Mouse (Mus musculus) liver, adult 2 months (tissue): ENCODE results near the gene Ece1. TPM values are rescaled to one million over a fixed set of nuclear protein-coding genes. Genes with fewer than 3 reads are reported as not detected.
"Not testable (repeated sequence)": the region's sequence is repeated elsewhere in the genome, so short reads cannot be mapped to it uniquely, and the experiment has no call there.

Experiments
- DNase-seq: peaks from one replicate; pipeline ENCODE4 v3.0.0-alpha.2; 2011; ENCODE audit warnings: low read depth, low spot score; ENCODE audit errors: extremely low read depth
- H3K27ac ChIP-seq: fragments of 200-500 bp; replicated peaks from 2 replicates; pipeline ENCODE4 v1.5.1; 2012; ENCODE audit warnings: low read depth, mild to moderate bottlenecking, control low read depth, inconsistent platforms, low read length; ENCODE audit not compliant: insufficient read depth
- H3K27me3 ChIP-seq: fragments of 200-500 bp; 2 replicates; pipeline ENCODE4 v1.6.1; 2012; ENCODE audit warnings: mild to moderate bottlenecking, moderate library complexity, low read length, inconsistent platforms; ENCODE audit not compliant: control insufficient read depth, insufficient read depth
- H3K36me3 ChIP-seq: fragments of 200-500 bp; 2 replicates; pipeline ENCODE4 v1.6.1; 2012; ENCODE audit warnings: low read length, inconsistent platforms; ENCODE audit not compliant: control insufficient read depth, insufficient read depth
- H3K4me1 ChIP-seq: fragments of 200-500 bp; 2 replicates; pipeline ENCODE4 v1.6.1; 2011; ENCODE audit warnings: low read length; ENCODE audit not compliant: control insufficient read depth, insufficient read depth
- H3K4me3 ChIP-seq: fragments of 200-500 bp; 2 replicates; pipeline ENCODE4 v1.5.1; 2011; ENCODE audit warnings: low read depth, mild to moderate bottlenecking, control low read depth, low read length, moderate library complexity; ENCODE audit not compliant: insufficient read depth
- H3K79me2 ChIP-seq: fragments of 200-500 bp; 2 replicates; pipeline ENCODE4 v1.6.1; 2012; ENCODE audit warnings: inconsistent platforms, mild to moderate bottlenecking, low read length, moderate library complexity; ENCODE audit not compliant: control insufficient read depth, insufficient read depth
- H3K9ac ChIP-seq: fragments of 200-500 bp; 2 replicates; pipeline ENCODE4 v1.6.1; 2012; ENCODE audit warnings: low read depth, mild to moderate bottlenecking, control low read depth, inconsistent platforms, low read length
- CTCF ChIP-seq: fragments of 200-500 bp; IDR thresholded peaks from 2 replicates; pipeline ENCODE4 v1.5.1; 2011; ENCODE audit warnings: low read depth, low read length, control low read depth
- POLR2A ChIP-seq: fragments of 200-500 bp; IDR thresholded peaks from 2 replicates; pipeline ENCODE4 v1.6.1; 2011; ENCODE audit warnings: low read length, control low read depth; ENCODE audit not compliant: insufficient read depth; ENCODE audit errors: extremely low read depth
- WGBS: fragments of 180-500 bp; shearing (Covaris S2); methylation state at CpG from one replicate; pipeline ENCODE4 v1.1.7; 2018; 5-methylcytosine and 5-hydroxymethylcytosine counted together
- polyA plus RNA-seq: library from polyadenylated mRNA; depleted of rRNA; stranded (reverse); fragments of >200 nt; gene quantifications from 2 replicates; pipeline ENCODE4 v1.2.3, GENCODE M21; 2012
- total RNA-seq: library from RNA; depleted of rRNA; stranded (reverse); fragments of >200 nt; gene quantifications from 2 replicates; pipeline ENCODE4 v1.2.3, GENCODE M21; 2014

Ece1 gene
- total and polyA plus RNA-seq, 2 experiments = 213 to 630 TPM

DNA sequence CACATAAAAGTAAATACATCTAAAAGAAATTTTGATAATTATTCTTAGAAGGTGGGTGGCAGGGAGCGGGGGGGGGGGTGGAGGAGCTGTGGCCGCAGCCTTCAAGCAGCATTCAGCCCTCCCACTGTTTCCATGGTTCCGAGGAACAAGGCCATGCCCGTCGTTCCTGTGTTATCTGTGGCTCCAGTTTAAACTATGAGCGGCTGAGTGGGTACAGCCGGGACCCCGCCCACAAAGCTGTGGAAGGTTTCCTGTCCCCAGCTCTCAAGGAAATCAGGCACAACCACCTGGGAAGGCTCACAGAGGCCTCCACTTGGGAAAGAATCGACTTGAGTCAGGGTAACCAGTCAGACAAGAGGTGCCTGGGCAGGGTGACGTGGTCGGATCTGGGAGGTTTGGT lies 98.7 kb downstream of the Ece1 start:
- no peak overlapping the region for H3K9ac ChIP-seq
- WGBS = 86% methylated on average over 11 of the region's 11 CpGs
- H3K27me3 ChIP-seq = no peaks in the 10 kb centered on the region
- no peaks in the 10 kb centered on the region for H3K79me2 ChIP-seq
- H3K4me3 ChIP-seq = no peak overlapping the region
- no peak for DNase-seq
- TF ChIP-seq POLR2A (no peak), CTCF (no peak)
- peaks cover 58% of the 10 kb centered on the region for H3K36me3 ChIP-seq
- H3K27ac ChIP-seq = no peak overlapping the region
- H3K4me1 ChIP-seq = no peaks in the 10 kb centered on the region

DNA sequence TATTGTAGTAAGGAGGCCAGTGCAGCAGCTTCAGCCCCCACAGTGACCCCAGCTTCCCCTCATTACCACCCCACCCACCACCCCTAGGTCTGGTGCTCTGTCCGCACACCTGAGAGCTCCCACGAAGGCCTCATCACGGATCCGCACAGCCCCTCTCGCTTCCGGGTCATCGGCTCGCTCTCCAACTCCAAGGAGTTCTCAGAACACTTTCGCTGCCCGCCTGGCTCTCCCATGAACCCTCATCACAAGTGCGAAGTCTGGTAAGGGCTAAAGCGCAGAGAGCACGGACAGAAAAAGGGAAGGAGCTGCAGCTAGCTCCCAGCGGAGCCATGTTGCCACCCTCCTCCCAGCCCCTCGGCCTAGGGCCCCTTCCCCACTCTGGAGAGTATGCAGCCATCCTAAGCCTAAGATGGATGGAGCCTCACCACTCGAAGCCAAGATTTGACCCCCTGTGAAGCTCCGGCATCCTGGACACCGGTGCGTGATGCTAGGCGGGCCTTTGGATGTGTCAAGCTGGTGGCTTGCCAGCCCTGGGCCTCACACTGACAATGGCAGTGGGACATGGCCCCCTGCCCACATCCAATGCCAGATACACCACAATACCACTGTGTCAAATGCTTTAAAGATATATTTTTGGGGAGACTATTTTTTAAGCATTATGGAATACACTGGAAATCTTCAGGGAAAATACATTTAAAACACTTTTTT lies 100.8 kb downstream of the Ece1 start:
- 94% methylated on average over 20 of the region's 20 CpGs for WGBS
- H3K36me3 ChIP-seq = peaks cover 44% of the 10 kb centered on the region
- no peak for DNase-seq

DNA sequence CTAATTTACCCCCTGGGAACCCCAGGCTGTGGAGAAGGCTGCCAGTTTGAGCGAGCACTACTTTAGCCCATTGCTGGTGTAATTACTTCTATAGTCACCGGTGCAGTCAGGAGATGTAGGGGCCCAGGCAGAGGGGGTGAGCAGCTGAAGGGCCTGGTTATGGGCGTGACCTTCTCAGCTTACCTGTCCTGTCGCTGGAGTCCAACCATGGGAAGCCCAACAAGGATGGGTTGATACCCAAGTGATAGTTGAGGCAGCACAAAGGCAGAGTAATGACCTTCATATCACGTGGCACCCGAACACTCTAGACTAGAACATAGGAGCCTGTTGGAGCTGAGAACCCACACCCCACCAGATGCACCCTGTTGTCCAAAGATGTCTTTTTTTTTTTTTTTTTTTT lies 101.4 kb downstream of the Ece1 start:
- Histone ChIP-seq H3K27ac (no peak overlapping the region), H3K36me3 (peaks cover 44% of the 10 kb centered on the region), H3K4me1 (no peaks in the 10 kb centered on the region), H3K9ac (no peak overlapping the region), H3K4me3 (no peak overlapping the region), H3K27me3 (no peaks in the 10 kb centered on the region), H3K79me2 (no peaks in the 10 kb centered on the region)
- no peak for DNase-seq
- WGBS = 91% methylated on average over 6 of the region's 6 CpGs
- TF ChIP-seq CTCF (no peak), POLR2A (no peak)

More for the DNA sequence above, 100.8 kb downstream of the Ece1 start:
- no peak overlapping the region for H3K9ac ChIP-seq
- no peaks in the 10 kb centered on the region for H3K27me3 ChIP-seq
- H3K27ac ChIP-seq = no peak overlapping the region
- H3K4me3 ChIP-seq = no peak overlapping the region
- no peaks in the 10 kb centered on the region for H3K79me2 ChIP-seq
- H3K4me1 ChIP-seq = no peaks in the 10 kb centered on the region
- TF ChIP-seq CTCF = no peak
- TF ChIP-seq POLR2A = no peak

DNA sequence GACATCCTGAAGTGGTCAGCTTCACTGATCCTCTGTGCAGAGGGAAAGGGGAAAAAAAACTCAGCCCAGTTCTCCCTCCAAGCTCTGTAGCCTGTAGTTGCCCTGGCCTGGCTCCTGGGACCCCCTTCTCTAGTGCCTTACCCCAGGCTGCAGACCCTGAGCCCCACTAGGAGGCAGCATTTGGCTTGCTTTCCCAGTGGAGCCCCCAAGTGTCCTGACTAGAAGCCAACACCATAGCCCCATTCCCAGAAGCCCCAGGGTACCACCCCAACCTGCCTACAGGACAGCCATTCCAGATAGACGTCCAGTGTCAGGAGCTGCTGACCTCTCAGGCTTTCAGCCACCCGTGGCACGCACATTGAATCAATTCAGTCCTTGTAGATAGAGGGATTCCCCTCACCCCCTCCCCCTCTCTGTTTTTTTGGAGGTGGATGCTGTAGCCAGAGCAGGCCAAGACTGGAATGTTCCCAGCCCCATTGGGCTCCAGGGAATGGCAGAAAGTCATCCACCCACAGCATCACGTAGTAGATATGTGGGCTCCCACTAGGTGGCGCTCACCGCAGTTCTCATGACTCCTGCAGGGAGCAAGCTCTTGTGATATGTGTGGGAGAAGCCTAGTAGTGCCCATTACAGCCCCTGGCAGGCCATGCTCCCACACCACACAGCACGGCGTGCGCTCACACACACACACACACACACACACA lies 102.0 kb downstream of the Ece1 start:
- Histone ChIP-seq H3K9ac (no peak overlapping the region), H3K4me1 (no peaks in the 10 kb centered on the region), H3K27ac (no peak overlapping the region), H3K4me3 (no peak overlapping the region), H3K79me2 (no peaks in the 10 kb centered on the region), H3K36me3 (peaks cover 39% of the 10 kb centered on the region), H3K27me3 (no peaks in the 10 kb centered on the region)
- peak; percentile 54 for DNase-seq
- WGBS = 44% methylated on average over 9 of the region's 9 CpGs
- TF ChIP-seq POLR2A (no peak), CTCF (peak; percentile 87)

DNA sequence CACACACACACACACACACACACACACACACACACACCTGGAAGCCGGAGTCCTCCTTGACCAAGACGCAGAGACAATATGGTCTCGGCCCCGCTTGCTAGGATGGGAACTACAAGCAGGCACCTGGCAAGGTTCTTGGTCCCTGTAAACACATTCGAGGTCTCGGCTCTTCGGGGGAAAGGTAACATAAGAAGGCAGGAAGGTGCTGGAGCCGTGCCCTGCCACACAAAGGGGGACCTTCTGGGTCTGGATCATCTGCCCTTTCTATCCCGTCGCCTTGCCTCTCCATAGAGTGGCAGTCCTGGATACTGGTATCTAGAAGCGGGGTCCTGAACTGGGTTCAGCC lies 102.5 kb downstream of the Ece1 start:
- Histone ChIP-seq H3K4me3 (no peak overlapping the region), H3K27me3 (no peaks in the 10 kb centered on the region), H3K36me3 (peaks cover 33% of the 10 kb centered on the region), H3K4me1 (no peaks in the 10 kb centered on the region), H3K9ac (no peak overlapping the region), H3K79me2 (no peaks in the 10 kb centered on the region), H3K27ac (no peak overlapping the region)
- no peak for TF ChIP-seq POLR2A
- no peak for TF ChIP-seq CTCF
- WGBS = 95% methylated on average over 11 of the region's 11 CpGs
- DNase-seq = no peak

DNA sequence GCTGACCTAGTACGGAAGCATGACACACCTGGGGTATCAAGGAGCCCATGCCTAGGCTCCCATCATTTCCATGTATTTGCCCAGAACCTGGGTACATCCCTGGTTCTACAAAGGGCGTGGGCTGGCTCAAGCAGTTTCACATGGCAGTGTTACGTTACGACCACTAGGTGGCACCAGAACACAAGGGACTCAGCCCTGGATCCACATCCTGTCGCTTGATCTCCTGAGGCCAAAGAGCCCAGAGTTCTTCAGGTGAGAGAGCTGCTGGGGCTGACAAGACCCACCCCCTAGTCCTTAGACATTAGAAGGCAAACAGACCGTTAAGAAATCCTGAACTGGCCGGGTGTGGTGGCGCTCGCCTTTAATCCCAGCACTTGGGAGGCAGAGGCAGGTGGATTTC lies 106.2 kb downstream of the Ece1 start:
- no peak overlapping the region for H3K4me3 ChIP-seq
- H3K27me3 ChIP-seq = no peaks in the 10 kb centered on the region
- no peaks in the 10 kb centered on the region for H3K79me2 ChIP-seq
- no peak overlapping the region for H3K9ac ChIP-seq
- no peak overlapping the region for H3K27ac ChIP-seq
- WGBS = 21% methylated on average over 9 of the region's 9 CpGs
- peak; percentile 61 for DNase-seq
- H3K36me3 ChIP-seq = peaks cover 8% of the 10 kb centered on the region; the same call in 1 of the 2 replicates
- peak; percentile 97 for TF ChIP-seq CTCF
- TF ChIP-seq POLR2A = no peak
- H3K4me1 ChIP-seq = no peaks in the 10 kb centered on the region

DNA sequence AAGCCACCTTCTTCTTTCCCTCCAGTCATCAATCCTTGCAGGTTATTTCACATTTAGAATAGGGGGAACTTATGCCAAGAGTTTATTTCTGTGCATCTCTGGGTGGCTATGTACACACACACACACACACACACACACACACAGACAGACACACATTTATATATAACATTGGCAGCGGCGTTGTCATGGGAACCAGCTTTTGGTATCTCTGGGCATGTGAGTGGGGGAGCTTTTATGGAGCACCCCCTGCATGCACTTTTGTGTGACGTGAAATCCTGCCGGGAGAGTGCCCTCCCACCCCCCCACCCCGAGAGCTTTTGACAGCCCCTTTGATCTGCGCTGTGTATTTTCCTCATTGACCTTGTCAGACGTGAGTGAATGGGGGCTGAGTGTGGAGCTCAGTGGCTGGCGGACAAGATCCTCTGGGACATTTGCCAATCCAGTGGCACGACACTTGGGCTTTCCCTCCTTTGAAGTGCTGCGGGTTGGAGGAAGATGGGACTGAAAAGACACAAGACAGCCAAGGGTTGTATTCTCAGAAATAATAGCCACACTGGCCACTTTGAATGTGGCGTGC lies 108.7 kb downstream of the Ece1 start:
- not testable (repeated sequence) for H3K36me3 ChIP-seq, H3K9ac ChIP-seq

DNA sequence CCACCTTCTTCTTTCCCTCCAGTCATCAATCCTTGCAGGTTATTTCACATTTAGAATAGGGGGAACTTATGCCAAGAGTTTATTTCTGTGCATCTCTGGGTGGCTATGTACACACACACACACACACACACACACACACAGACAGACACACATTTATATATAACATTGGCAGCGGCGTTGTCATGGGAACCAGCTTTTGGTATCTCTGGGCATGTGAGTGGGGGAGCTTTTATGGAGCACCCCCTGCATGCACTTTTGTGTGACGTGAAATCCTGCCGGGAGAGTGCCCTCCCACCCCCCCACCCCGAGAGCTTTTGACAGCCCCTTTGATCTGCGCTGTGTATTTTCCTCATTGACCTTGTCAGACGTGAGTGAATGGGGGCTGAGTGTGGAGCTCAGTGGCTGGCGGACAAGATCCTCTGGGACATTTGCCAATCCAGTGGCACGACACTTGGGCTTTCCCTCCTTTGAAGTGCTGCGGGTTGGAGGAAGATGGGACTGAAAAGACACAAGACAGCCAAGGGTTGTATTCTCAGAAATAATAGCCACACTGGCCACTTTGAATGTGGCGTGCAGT lies 112.9 kb downstream of the Ece1 start:
- H3K4me1 ChIP-seq, DNase-seq, H3K36me3 ChIP-seq, H3K79me2 ChIP-seq, H3K27ac ChIP-seq, H3K27me3 ChIP-seq, H3K4me3 ChIP-seq, H3K9ac ChIP-seq: not testable (repeated sequence)
- no CpG with 5 or more reads among the region's 11 CpGs for WGBS

More for the DNA sequence above, 108.7 kb downstream of the Ece1 start:
- H3K79me2 ChIP-seq, H3K27me3 ChIP-seq, H3K4me1 ChIP-seq, H3K27ac ChIP-seq, H3K4me3 ChIP-seq, DNase-seq: not testable (repeated sequence)
- no CpG with 5 or more reads among the region's 11 CpGs for WGBS
